Mouse (Mus musculus): ENCODE measurements around the gene Bhlha9. TPM values are rescaled to one million over a fixed set of nuclear protein-coding genes. Genes with fewer than 3 reads are reported as not detected.

Bhlha9 gene
- polyA plus RNA-seq (2016; fragmentation: Nextera tagmentation; extraction: Ambion mirVana): not detected in 2 replicates

DNA sequence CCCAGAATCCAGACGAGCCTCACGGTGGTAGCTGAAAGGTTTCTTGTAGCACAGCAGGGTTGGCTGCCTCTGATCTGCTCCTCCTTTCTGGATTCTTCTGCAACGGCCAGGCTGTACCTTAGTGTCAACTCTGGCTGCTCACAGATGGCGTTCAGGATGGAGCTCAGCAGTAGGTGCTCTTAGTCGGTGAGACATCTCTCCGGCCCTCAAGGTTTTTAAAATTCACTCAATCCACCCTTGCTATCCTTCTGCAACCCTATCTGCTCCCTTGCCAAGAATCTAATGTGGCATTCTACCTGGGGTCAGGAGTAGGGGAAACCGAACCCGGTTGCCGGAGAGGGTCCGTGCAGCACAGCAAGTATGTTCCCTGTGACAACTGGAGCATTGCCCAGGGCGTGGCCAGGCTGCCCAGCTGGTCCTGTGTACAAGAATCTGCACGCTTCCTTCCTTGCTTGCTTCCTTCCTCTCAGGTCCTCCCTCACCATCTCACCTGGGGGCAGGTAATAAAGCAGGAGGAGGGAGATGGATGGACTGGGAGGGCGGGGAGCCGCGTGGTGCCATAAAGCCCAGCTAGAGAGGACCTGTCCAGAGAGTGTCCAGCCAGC is at the start of gene Bhlha9:
TSS of gene Bhlha9 (plus strand) at position 600 of the 605 bp plus-strand sequence.
- Histone ChIP-seq H3K27me3 (ENCODE audit: poor library complexity, severe bottlenecking) (peaks cover 97% of the 10 kb centered on the region), H3K36me3 (replicated peaks) (no peaks in the 10 kb centered on the region), H3K4me3 (peak within 1 kb of the TSS; percentile 49), H3K27ac (no peak within 1 kb of the TSS), H3K4me1 (peaks cover 17% of the 10 kb centered on the region), H3K9me3 (no peaks in the 10 kb centered on the region)
- 56% methylated on average over 15 of the region's 15 CpGs for WGBS
- DNase-seq (ENCODE audit: extremely low spot score, low spot score): no peak

DNA sequence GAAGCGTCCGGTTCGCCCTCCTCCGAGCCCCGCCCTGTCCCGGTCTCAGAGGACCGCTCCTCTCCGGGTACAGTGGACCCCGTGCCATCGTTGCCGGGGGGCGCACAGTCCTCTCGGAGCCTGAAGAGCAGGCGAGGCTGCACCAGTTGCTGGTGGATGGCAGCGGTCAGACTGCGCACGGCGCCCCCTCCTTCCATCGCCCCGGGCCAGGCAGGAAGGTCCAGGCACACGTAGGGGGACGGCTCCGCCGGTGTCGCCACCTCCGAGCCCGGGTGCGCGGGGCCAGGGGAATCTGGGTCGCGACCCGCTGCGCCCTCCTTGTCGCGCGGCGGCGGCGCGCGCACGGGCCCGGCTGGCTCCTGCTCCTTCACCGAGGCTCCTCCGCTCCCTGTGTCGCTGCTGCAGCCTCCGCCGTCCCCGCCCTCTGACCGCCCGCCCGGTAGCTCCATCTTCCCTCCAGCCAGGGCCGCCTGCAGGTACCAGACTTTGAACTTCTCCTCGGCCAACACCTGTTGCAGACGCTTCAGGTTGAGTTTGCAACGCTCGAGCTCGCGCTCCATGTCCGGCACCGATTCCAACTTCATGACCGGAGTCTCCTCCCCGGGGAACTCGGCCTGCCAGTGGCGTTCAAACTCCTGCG is 49.6 kb upstream of the Bhlha9 start:
- Histone ChIP-seq H3K4me1 (peaks cover 37% of the 10 kb centered on the region), H3K36me3 (replicated peaks) (no peaks in the 10 kb centered on the region), H3K27me3 (ENCODE audit: poor library complexity, severe bottlenecking) (peaks cover 69% of the 10 kb centered on the region), H3K9me3 (0 out of 2 replicates have a peak, but pooled peaks cover 4% of the 10 kb centered on the region), H3K27ac (peak overlapping the region; percentile 88), H3K4me3 (peak overlapping the region; percentile 78)
- WGBS: under 1% methylated on average over 66 of the region's 66 CpGs
- peak; percentile 59 for DNase-seq (ENCODE audit: extremely low spot score, low spot score)

DNA sequence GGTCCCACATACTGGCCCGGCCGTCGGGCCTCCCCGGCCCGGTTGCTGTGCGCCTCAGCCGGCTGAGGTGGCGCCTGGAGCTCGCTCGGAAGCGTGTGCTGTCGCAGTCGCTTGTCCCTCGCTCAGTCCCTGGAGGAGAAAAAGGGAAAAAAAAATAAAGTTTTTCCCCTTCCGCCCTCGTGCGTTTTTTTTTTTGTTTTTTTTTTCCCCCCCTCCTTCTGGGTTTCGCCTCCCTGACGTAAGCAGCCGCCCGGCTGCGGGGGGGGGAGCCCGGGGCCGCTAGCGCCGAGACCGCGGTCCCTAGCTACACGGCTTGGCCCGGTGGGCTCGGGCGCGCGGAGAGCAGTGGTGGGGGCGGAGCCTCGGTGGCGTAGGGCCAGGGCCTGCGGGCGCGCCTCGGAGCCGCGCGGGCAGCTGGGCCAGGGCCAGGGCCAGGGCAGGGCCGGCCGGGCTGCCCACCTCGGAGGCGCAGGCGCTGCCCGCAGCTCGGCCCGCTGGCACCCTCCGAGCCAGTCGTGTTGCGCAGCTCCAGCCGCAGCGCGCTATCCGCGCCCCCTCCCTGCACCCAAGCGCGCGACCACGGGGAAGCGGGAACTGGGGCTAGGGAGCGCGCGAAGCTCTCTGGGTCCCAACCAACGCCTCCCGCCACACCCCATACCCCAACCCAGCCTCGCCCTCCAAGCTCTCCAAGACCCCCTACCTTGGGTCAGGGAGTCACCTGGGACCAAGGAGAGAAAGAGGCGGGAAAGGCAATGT is 48.9 kb upstream of the Bhlha9 start:
- H3K36me3 ChIP-seq (replicated peaks): no peaks in the 10 kb centered on the region
- peaks cover 69% of the 10 kb centered on the region for H3K27me3 ChIP-seq (ENCODE audit: poor library complexity, severe bottlenecking)
- peak; percentile 67 for DNase-seq (ENCODE audit: extremely low spot score, low spot score)
- H3K27ac ChIP-seq: peak overlapping the region; percentile 88
- peaks cover 37% of the 10 kb centered on the region for H3K4me1 ChIP-seq
- H3K4me3 ChIP-seq: peak overlapping the region; percentile 78
- WGBS: under 1% methylated on average over 70 of the region's 72 CpGs
- 0 out of 2 replicates have a peak, but pooled peaks cover 5% of the 10 kb centered on the region for H3K9me3 ChIP-seq

DNA sequence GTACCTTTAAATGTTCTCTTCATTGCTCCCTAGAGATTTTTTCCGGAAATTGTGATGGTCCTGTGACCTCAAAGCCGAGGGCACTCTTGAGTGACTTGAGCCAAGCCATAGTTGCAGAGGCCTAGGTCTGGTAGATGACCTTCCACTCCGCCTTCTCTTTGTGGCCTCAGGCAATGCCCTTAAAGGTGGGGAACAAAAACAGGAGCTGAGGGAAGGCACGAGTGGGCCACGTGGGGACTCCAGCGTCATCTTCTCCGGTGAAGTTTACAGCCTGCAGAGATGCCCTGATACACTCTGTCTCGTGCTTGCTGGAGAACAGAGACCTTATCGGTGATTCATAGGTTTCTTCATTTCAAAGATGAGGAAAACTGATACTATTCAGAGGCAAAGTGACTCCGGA is 48.2 kb upstream of the Bhlha9 start:
- WGBS: 57% methylated on average over 10 of the region's 10 CpGs
- peak overlapping the region; percentile 78 for H3K4me3 ChIP-seq

DNA sequence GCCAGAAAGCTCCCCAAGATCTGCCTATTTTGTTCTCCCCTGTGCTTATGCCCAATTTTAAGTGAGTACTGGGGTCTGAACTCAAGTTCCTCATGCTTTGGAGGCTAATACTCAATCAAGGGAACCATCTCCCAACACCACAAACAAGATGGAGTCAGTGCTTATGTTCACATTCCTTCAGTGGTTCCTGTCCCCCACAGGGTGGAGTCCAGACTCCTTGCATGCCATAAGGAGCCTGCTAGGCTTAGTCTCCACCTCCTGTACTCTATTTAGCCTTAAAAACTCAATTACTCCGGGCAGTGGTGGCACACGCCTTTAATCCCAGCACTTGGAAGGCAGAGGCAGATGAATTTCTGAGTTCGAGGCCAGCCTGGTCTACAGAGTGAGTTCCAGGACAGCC is 47.4 kb upstream of the Bhlha9 start:
- H3K9me3 ChIP-seq: 0 out of 2 replicates have a peak, but pooled peaks cover 5% of the 10 kb centered on the region
- no peak overlapping the region for H3K27ac ChIP-seq
- WGBS: 89% methylated on average over 3 of the region's 3 CpGs
- peaks cover 37% of the 10 kb centered on the region for H3K4me1 ChIP-seq
- no peak overlapping the region for H3K4me3 ChIP-seq
- H3K27me3 ChIP-seq (ENCODE audit: poor library complexity, severe bottlenecking): peaks cover 58% of the 10 kb centered on the region
- H3K36me3 ChIP-seq (replicated peaks): no peaks in the 10 kb centered on the region
- DNase-seq (ENCODE audit: extremely low spot score, low spot score): no peak

More for the DNA sequence above, 48.2 kb upstream of the Bhlha9 start:
- Histone ChIP-seq H3K27me3 (ENCODE audit: poor library complexity, severe bottlenecking) (peaks cover 66% of the 10 kb centered on the region), H3K9me3 (0 out of 2 replicates have a peak, but pooled peaks cover 5% of the 10 kb centered on the region), H3K27ac (peak overlapping the region; percentile 88; the same call in 1 of the 2 replicates), H3K4me1 (peaks cover 37% of the 10 kb centered on the region), H3K36me3 (replicated peaks) (no peaks in the 10 kb centered on the region)
- no peak for DNase-seq (ENCODE audit: extremely low spot score, low spot score)

DNA sequence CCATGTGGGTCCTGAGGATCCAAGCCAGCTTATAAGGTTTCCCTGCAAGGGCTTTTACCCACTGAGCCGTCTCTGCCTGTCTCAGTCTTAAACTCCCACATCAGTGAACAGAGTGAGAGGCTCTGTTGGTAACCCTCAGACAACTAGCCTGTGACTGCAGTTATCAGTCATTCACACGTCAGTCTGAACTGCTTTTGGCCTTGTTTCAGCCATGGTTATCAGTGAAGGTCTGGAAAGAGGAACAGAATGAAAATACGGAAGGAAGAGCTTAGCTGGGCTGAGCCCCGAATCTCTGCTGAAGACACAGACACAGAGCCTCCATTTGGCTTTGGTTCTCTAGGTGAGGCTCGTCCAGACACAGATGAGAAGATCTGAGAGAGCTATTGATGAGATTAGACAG is 43.7 kb upstream of the Bhlha9 start:
- no peaks in the 10 kb centered on the region for H3K36me3 ChIP-seq (replicated peaks)
- no peak overlapping the region for H3K27ac ChIP-seq
- H3K4me3 ChIP-seq: no peak overlapping the region
- peaks cover 10% of the 10 kb centered on the region for H3K4me1 ChIP-seq
- no peak for DNase-seq (ENCODE audit: extremely low spot score, low spot score)
- WGBS: 86% methylated on average over 5 of the region's 5 CpGs
- H3K9me3 ChIP-seq: 0 out of 2 replicates have a peak, but pooled peaks cover 5% of the 10 kb centered on the region
- peaks cover 20% of the 10 kb centered on the region for H3K27me3 ChIP-seq (ENCODE audit: poor library complexity, severe bottlenecking)

DNA sequence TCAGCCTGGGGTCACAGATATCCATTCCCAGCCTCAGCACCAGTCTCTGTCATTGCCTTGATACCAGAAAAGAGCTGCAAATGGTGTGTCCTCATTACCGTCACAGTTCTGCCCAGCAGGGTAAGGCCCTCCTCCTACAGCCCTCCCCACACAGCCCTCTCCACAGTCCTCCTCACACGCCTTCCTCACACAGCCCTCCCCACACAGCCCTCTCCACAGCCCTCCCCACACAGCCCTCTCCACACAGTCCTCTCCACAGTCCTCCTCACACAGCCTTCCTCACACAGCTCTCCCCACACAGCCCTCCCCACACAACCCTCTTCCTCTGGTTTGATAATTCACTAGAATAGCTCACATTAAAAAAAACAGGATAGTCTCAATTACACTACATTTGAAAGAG is 42.2 kb upstream of the Bhlha9 start:
- no peak overlapping the region for H3K27ac ChIP-seq
- peaks cover 4% of the 10 kb centered on the region for H3K4me1 ChIP-seq
- H3K27me3 ChIP-seq (ENCODE audit: poor library complexity, severe bottlenecking): peaks cover 6% of the 10 kb centered on the region
- 59% methylated on average over 2 of the region's 2 CpGs for WGBS
- 0 out of 2 replicates have a peak, but pooled peaks cover 5% of the 10 kb centered on the region for H3K9me3 ChIP-seq
- H3K4me3 ChIP-seq: no peak overlapping the region
- H3K36me3 ChIP-seq (replicated peaks): no peaks in the 10 kb centered on the region
- DNase-seq (ENCODE audit: extremely low spot score, low spot score): no peak

DNA sequence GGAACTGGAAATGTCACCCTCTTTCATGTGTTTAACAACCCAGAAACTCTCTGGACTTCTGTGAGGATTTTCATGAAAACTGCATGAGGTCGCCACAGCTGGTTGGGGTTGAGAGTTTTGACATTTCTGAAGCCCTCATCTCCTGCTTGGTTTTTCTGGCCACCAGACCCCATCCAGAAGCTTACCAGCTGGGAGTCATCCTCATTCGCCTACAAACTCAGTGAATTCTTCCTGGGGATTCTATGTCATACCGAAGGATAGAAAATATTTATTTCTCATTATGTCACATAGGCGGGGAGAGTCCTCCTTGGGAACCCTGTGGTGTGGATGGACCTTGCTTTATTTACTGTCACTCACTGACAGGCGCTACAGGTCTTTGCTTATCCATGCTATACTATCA is 41.8 kb upstream of the Bhlha9 start:
- Histone ChIP-seq H3K27me3 (ENCODE audit: poor library complexity, severe bottlenecking) (peaks cover 2% of the 10 kb centered on the region), H3K4me1 (peaks cover 4% of the 10 kb centered on the region), H3K9me3 (0 out of 2 replicates have a peak, but pooled peaks cover 5% of the 10 kb centered on the region), H3K27ac (no peak overlapping the region), H3K4me3 (no peak overlapping the region), H3K36me3 (replicated peaks) (no peaks in the 10 kb centered on the region)
- 89% methylated on average over 5 of the region's 5 CpGs for WGBS
- DNase-seq (ENCODE audit: extremely low spot score, low spot score): no peak

DNA sequence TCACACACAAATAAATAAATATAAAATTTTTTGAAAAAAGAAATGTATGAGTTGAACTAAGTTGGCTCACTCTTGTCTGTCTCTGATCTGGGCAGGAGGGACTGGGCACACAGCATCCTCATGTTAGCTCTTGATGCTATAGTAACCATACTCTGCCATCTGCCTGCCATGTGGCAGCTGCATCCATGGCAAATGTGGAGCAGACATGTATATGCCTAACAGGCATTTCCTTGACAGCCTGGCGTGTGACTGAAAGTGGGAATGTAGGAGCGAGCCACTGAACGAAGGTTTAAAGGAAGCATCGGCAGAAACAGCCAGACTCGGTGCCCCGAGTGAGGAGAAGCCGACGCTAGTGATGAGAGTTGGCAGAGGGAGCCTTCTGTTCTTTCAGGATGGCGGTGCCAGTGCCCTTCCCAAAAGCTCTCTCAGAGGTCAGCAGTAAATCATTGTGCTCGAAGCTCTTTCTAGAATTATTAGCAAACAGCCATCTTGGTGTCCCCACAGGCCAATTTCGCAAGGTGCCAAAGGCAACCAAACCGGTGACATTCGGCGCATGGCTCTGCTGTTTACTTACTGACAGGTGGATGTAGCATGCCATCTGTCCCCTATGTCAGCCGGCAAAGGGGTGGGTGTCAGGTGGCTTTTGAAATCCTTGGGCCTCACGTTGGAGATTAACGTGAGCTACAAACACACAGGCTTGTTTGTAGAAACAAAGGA is 32.8 kb upstream of the Bhlha9 start:
- Histone ChIP-seq H3K9me3 (no peaks in the 10 kb centered on the region), H3K27me3 (ENCODE audit: poor library complexity, severe bottlenecking) (peaks cover 23% of the 10 kb centered on the region), H3K4me1 (peaks cover 4% of the 10 kb centered on the region), H3K4me3 (no peak overlapping the region), H3K36me3 (replicated peaks) (no peaks in the 10 kb centered on the region), H3K27ac (no peak overlapping the region)
- DNase-seq (ENCODE audit: extremely low spot score, low spot score): no peak
- WGBS: 89% methylated on average over 17 of the region's 17 CpGs

DNA sequence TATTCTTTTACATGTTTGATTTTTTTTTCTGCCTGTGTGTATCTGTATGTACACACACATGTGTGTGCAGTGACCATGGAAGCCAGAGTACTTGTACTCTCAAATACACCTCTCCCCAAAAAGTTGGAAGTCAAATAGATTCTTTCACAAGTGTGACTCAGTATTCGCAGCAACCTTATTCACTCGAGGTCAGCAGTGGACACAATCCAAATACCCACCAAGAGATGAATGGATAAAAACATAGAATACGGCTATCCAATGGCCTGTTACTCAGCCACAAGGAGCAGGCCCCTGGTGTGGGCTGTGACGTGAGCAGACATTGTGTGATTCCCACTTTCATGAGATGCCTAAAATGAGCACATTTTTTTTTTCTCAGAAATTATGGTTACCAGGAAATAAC is 32.0 kb upstream of the Bhlha9 start:
- no peak for DNase-seq (ENCODE audit: extremely low spot score, low spot score)
- H3K9me3 ChIP-seq: no peaks in the 10 kb centered on the region
- WGBS: 82% methylated on average over 4 of the region's 4 CpGs
- H3K4me1 ChIP-seq: peaks cover 12% of the 10 kb centered on the region
- no peaks in the 10 kb centered on the region for H3K36me3 ChIP-seq (replicated peaks)
- H3K4me3 ChIP-seq: no peak overlapping the region
- H3K27ac ChIP-seq: no peak overlapping the region
- H3K27me3 ChIP-seq (ENCODE audit: poor library complexity, severe bottlenecking): peaks cover 31% of the 10 kb centered on the region

DNA sequence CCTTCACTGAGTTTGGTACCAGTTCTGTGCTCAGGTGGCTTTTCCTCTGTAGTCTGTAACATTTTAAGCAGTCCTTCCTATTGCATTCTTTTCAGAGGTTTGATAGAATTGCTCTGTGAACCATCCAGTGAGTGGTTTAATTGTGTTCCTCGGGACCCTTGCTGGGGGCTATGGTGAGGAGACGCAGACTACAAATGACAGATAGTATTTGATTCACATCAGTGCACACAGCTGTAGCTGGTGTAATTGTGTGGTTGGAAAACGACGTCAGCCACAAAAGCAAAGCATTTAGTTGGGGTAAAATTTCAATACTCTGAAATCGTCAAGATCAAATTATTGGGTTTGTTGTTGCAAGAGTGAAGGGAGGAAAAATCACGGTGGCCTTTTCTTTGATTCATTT is 28.0 kb upstream of the Bhlha9 start:
- H3K9me3 ChIP-seq: no peaks in the 10 kb centered on the region
- no peak overlapping the region for H3K4me3 ChIP-seq
- H3K36me3 ChIP-seq (replicated peaks): no peaks in the 10 kb centered on the region
- DNase-seq (ENCODE audit: extremely low spot score, low spot score): no peak
- 46% methylated on average over 6 of the region's 6 CpGs for WGBS
- H3K4me1 ChIP-seq: peaks cover 38% of the 10 kb centered on the region
- H3K27me3 ChIP-seq (ENCODE audit: poor library complexity, severe bottlenecking): peaks cover 64% of the 10 kb centered on the region
- H3K27ac ChIP-seq: no peak overlapping the region

DNA sequence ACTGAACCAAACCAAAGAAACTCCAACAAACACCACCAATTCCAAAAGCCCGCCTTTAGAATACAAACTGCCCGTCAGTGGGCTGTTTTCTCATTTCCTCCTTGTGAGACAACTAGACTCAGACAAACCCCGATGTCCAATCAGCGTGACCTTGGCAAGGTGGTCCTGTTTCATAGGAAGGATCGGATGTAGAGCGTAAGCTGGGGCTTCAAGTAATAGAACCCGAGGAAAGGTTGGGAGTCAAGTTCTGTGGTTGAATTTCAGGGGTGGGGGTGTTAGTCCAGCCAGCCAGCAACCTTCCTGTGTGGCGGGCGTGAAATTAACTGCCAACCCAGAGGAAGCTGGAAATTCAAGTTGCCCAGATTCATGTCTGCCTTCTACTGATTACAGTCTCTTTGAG is 27.2 kb upstream of the Bhlha9 start:
- DNase-seq (ENCODE audit: extremely low spot score, low spot score): no peak
- 80% methylated on average over 9 of the region's 9 CpGs for WGBS
- Histone ChIP-seq H3K36me3 (replicated peaks) (no peaks in the 10 kb centered on the region), H3K4me3 (no peak overlapping the region), H3K9me3 (no peaks in the 10 kb centered on the region), H3K27me3 (ENCODE audit: poor library complexity, severe bottlenecking) (peaks cover 72% of the 10 kb centered on the region), H3K27ac (no peak overlapping the region), H3K4me1 (peaks cover 38% of the 10 kb centered on the region)

Measured in forebrain, embryonic 10.5 days (tissue).